Mouse (Mus musculus): ENCODE results near the gene Gm6993.

- TF ChIP-seq CTCF (IDR thresholded peaks at IDR 0.05; ENCODE audit: control insufficient read depth, insufficient read depth, low read length): no peak
- no peak for TF ChIP-seq POLR2A (IDR thresholded peaks at IDR 0.05; ENCODE audit: borderline replicate concordance, control insufficient read depth, low read depth, low read length)
Observed at GRCm38 (mm10) chr12:31244691-31245090, 4.1 kb downstream of the Gm6993 start.

All from bone marrow, adult 2 months (tissue).